Mouse (Mus musculus): Measurements from ENCODE around the gene Kmt2a.

- TF ChIP-seq POLR2A (IDR thresholded peaks at IDR 0.05; ENCODE audit: low read depth, low read length) (no peak), CTCF (conservative IDR thresholded peaks at IDR 0.05; ENCODE audit: insufficient read depth, insufficient read length, low read depth, low read length) (no peak)
Observed at GRCm38 (mm10) chr9:44801669-44802068, 79.4 kb downstream of the Kmt2a start.
